Mouse (Mus musculus) spleen, postnatal 14 days (tissue): ENCODE measurements around the gene Esp3.
"Not testable (repeated sequence)": the region's sequence is repeated elsewhere in the genome, so short reads cannot be mapped to it uniquely, and the experiment has no call there.

Experiments
- DNase-seq, 2 experiments: peaks; one replicate each; pipeline ENCODE4 v3.0.0; 2021 to 2022; ENCODE audit warnings: low spot score in 2 of 2

Esp3 gene

DNA sequence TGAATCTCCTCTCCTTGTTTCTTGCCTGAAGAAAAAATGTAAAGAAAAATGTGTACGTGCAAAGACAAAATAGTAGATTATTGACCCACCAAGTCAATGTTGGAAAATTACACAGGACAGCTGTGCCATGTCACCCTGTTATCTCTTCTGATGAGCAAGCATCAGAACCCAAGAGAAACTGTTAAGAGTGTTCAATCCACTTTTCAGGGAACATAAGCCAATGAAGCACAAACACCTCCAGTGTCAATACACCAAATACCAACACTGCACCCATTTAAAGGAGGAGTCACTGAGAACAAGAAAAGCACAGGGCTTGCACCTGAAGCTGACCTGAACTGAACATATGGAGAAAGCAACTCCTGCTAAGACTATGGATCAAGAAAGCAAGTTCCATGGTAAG lies at the start of gene Esp3:
Gene Esp3, plus strand, starts transcription at position 301 of the 400 bp plus-strand sequence.
- not testable (repeated sequence) for DNase-seq

DNA sequence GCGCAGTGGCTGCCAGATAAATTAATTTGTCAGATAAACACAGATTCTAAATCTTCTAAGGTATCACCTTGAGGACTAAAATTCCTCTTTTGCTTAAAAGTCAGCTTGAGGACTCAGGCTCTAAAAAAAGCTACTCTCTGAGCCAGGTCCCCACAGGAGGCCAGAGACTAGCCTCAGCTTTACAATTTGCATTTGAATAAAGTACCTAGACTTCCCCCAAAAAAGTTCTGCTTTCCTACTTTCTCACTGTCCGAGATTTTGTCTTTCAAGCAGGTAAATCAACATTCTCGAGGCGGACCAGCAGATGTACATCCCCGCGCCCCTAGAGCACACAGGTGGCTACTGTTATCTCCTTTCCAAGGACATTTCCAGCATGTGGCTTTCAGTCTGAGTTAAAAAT lies 48.0 kb upstream of the Esp3 start:
- not testable (repeated sequence) for DNase-seq

DNA sequence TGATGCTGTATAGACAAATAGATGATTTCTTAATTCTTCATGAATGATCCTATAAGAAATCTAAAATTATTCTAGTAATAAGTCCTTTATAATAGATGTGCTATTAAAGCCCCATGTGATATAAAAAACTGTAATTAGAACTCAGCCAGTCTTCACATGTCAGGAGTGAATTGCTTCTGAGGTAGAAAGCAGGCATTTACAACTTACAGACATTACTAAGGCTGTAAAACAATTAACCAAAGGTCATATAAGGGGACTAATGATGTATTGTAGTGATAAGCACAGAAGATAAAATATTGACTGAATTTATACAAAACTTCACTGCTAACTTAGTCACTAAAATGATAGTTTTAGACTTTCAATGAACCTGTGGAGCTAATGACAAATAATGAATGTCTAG lies 40.6 kb upstream of the Esp3 start:
- DNase-seq = no peak

DNA sequence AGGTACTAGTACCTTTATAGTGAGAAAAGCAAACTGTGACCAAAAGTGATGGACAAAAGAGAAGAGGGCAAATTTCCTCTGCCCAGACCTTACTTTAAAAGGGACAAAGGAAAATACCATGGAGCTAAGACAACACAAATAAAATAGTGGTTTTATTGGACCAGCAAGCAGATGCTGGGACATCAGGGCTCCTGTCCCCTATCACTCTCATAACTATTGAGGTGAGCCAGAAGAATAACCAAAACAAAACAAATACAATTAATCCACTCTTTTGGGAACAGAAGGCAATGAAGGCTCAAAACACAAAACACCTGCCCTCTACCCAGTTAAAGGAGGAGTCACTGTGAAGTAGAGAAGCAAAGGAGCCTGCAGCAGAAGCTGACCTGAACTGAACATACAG lies 33.6 kb upstream of the Esp3 start, which contains the start of gene Esp4:
Gene Esp4, plus strand, starts transcription at position 301 of the 400 bp plus-strand sequence.
- DNase-seq = no peak

DNA sequence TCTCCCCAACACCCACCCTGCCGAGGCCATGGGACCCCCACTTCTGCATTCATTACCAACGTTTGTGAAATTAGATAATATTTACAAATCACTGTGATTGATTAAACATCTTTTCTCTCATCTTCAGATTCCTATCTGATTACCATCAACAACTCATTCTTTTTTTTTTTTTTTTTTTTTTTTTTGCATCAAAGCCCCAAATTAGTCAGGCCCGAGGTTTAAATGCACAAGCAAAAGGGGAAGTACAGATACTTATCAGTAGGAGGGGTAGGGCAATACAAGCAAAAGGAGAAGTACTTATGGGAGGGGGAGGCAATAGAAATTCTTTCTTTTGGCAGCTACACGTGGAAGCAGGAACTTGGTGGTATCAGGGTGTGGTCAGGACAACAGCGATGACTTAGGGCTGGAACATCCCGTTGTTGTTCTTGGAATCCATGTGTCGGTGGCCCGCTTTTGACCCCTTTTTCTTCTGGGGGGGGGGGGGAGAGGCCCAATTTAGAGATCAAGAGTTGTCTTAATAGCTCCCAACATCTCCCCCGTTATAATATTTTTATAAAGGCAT lies 30.3 kb downstream of the Esp3 start:
- not testable (repeated sequence) for DNase-seq

DNA sequence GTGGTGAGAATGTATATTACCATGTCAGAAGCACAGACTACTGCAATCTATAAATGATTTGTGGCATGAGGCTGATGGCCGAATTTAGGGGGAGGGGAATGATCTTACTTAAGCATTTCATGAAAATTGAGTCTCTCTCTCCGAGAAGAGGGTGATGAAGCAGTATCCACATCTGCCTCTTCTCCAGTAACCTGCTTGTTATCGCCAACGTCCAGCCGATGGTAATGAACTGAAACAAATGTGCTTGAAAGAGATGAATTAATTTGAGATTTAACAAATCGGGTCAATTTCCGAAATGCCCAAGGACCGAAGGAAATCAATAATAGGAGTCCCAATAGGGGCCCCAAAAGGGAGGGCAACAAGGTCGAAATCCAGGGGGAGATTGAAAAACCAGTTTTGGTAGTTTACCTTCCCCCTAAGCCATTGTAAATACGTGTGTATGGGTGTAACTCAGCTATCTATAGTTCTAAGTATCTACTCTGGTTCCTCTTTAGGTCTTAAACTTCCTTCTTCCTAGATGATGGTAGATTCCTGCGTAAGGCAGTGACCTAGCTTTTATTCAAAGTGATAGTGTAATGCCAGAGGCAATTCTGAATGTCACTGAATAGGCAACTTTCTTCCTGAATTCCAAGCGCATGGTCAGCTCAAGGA lies 31.4 kb downstream of the Esp3 start:
- not testable (repeated sequence) for DNase-seq
